Mouse (Mus musculus) yolk sac, embryonic 10.5 days (tissue): ENCODE data around the gene Calcoco1.

Experiments used
- DNase-seq: peaks from one replicate; pipeline ENCODE4 v3.0.0-alpha.2; 2017; ENCODE audit warnings: low spot score

The Calcoco1 gene

DNA sequence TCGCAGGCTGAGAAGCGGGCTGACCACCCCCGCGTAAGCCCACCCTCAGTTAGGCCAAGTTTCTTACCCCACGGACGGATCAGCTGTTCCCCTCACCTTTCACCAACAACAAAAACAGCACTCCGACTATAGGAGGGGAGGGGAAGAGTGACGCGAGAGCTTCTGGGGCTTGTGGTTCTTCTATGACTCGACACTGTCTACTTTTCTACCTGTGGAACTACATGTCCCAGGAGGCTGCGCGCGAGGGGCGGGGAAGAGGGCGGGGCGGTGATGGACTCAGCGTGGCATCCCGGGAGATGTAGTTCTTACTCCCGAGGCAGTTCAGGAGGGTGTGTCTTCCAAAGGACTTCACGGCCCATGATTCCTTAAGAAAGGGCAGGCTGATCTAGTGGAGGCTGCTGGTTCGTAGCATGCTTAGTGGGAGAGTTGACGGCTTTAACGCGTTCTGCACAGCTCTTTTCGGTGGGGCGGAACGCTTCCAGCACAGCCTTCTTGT is at the start of gene Calcoco1:
Gene Calcoco1, minus strand, starts transcription at position 199 of the 496 bp plus-strand sequence.
- peak; percentile 100 for DNase-seq

DNA sequence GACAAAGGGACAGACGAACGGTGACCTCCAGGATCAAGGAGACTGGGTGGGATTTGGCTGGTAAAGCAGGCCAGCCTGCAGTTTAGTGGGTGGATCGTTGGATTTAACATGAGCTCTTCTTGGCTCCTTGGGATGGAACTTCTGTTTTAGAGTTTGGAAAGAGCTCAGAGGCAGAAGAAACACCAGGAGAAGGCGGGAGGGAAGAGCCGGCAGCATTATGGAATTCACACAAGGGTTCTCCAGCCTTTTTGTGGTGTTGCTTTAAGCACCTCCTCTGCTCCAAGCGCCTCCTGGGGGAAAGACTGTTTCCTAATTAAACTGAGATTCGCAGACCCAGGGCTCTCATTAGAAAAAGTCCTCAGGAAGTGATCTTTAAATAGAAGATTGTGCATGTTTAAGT is 48.9 kb upstream of the Calcoco1 start:
- no peak for DNase-seq

DNA sequence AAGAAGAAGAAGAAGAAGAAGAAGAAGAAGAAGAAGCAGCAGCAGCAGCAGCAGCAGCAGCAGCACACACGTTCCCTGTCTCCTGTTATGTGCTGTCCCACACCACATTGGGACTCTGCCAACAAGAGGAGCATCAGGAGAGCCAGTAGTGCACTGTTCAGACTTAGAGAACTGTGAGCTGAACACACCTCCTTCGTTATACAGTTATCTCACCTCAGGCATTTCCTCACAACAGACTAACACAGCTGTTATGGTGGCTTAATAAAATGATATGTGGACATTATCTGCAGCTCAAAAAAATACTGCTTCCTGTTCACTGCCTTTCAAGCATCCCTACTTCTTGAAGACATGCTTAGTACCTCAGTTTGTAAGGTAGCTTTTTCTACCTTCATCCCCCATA is 43.2 kb upstream of the Calcoco1 start:
- DNase-seq, result no peak

DNA sequence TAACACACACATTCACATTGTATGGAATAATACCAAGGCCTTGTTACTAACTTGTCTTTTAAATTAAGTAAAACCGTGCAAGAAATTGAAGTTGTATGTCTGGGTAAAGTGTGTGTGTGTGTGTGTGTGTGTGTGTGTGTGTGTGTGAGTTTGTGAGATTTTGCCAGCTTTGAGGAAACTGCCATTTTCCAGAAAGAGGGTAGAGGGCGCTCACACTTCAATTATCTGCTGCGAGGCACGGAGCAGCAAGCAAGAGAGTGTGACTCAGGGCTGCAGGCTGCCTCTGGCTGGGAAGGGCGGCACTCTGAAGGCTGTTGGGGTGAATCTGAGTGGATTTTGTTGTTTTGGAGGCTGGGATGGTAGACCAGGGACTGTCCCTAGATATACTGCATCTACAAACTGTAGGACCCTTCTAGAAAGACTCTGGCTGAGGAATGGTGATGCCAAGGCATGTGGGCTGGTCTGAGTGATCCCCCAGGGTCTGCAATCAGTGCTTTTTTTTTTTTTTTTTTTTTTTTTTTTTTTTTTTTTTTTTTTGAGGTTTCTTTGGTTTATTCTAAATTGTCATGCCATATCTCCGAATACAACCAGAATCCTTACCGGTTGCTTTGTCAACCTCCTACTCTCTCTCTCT is 39.9 kb upstream of the Calcoco1 start:
- peak; percentile 51 for DNase-seq

DNA sequence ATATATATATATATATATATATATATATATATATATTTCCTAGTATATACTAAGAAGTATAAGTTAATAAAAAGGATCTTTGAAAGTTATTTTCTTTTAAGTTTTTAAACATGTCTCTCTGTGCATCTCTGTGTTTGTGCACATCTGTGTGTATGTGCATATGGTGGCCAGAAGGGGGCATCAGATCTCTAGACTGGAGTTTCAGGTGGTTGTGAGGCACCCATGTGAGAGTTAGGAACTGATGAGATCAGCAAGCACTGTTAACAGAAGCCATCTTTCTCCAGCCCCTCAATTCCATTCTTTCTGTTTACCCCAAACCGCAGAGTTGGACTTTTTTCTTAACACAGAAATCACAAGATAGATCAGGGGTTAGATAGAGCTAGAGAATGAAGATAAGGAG is 35.7 kb upstream of the Calcoco1 start:
- no peak for DNase-seq

DNA sequence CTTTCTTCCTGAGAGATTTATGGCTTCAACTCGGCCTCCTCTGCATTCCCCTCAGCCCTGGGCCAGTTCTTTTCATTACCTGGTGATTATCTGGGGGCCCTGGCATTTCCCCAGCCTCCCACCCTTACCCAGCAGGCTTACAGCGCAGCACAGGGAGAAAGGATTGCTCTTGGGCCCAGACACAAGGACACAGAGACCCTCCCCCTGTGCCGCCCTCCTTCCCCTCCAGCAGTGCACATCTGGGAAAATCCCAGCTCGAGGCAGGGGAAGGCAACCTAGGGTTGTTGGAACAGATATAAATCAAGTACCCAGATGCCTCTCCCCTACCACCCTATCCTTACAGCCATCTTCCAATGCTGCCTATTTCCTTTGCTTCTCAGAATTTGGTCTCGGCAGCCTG is 33.1 kb upstream of the Calcoco1 start:
- no peak for DNase-seq

DNA sequence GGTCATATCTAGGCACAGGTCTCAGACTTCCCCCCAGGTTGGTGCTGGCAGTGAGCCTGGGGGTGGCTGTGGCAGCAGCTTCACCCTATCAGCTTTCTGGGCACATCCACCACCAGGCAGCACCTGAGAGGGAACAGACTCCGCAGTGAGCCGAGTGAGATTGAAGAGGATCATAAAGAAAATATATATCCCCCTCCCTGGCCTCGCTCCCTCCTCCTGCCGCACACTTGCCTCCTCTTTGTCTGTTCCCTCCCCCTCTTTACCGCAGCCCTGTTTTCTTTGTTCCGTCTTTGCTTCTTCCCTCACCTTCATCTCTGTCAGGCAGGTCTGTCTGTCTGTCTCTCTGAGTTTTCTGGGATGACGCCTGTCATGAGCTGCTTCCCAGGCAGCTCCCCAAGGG is 32.4 kb upstream of the Calcoco1 start:
- no peak for DNase-seq

DNA sequence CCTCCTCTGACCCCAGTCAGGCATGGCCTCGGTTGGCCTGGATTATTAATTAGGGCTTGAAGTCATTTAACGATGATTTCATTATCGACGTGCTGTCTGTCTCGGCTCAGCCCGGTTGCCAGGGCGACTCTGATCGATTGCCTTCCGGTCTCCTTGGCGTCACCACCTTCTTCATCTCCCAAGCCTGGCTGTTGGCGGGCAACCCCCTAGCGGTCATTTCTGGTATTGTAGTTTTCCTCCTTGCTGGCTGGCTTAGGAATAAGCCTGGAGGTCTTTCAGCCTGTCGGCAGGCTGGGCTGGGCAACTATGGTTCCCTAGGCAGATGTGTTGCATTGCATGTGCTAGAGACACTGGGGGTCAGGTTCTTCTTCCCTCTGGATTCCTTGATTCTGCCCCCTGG is 31.2 kb upstream of the Calcoco1 start:
- DNase-seq, result peak; percentile 55

DNA sequence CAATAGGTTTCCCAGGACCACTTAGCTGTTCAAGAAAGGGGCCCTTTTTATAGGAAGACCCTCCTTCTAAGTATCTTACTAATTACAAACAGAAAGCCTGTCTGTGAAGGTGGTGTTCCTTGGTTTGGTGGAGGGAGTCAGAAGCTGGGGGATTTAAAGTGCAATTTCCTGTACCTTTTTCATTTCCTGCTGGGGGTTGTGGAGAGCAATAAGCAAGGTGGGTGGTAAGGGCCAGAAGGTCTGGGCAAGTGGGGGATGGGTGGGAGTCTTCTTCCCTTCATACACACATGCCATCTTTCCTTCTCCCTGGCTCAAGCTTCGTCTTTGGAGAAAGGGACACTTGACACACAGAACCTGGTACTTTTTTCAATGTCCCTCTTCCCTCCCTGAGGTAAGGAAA is 30.2 kb upstream of the Calcoco1 start:
- DNase-seq, result no peak

DNA sequence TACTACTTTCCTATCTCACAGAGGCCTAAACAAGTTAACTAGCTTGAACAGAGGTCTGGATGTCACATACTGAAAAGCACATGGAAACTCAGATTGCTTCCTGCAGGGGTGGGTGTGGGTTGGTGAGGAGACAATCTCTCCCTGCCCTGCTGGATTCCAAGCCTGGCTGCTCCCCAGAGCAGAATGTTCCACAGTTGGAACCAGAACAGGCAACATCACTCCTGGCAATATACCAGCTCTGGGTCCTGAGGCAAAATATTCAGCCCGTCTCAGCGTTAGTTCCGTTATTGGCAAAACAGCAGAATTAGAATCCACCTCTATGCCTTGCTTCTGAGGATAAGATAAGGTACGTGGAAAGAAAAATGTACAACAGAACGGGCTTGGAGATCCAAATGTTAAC is 28.3 kb upstream of the Calcoco1 start:
- no peak for DNase-seq

DNA sequence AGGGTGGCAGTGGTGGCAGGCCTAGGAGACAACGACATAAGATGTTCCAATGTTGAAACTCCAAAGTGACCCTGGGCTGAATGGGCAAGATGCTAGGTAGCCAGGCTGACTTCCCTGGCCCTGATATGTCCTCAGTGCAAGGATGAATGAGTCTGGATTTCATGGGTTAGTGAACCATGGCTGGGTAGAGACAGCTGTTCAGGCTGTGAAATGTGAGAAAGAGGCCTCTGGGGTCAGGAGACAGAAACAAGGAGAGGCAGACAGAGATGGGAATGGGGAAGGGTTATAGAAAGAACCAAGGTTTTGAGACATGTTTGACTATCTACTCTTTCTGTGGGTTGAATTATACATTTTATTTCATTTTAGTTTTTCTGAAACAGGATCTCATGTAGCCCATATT is 27.1 kb upstream of the Calcoco1 start:
- no peak for DNase-seq

DNA sequence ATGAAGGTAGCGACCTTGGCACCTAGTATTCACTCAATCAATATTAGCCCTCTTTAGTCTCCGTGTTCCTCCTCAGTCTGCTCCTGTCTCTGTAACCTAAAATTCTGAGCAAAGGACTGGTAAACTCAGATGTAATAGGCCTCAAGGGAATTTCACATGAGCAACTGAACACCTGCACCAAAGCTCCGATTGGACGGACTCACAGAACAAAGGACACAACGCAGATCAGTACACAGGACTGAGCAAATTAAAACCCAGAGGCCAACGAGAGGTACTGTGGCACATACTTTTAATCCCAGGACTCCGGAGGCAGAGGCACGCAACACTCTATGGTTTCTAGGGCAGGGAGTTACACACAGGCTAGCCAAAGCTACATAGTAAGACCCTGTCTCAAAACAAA is 25.9 kb upstream of the Calcoco1 start:
- DNase-seq, result no peak

DNA sequence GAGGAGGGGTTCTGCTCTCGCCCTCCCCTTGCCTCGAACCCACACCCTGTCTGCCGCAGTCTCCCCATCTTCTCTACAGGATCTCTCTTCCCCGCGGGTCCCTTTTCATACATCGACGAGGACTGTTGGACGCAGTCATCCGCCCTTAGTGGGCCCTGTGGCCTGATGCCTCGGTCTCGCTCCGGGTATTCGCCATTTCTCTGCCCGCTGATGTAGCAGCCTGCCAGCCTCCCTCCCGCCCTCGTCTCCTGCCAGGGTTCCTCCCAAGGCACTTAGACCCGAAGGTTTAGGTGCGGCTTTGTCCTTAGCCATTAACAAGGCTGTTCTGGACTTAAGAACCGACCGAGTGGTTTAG is 25.3 kb upstream of the Calcoco1 start:
- no peak for DNase-seq

DNA sequence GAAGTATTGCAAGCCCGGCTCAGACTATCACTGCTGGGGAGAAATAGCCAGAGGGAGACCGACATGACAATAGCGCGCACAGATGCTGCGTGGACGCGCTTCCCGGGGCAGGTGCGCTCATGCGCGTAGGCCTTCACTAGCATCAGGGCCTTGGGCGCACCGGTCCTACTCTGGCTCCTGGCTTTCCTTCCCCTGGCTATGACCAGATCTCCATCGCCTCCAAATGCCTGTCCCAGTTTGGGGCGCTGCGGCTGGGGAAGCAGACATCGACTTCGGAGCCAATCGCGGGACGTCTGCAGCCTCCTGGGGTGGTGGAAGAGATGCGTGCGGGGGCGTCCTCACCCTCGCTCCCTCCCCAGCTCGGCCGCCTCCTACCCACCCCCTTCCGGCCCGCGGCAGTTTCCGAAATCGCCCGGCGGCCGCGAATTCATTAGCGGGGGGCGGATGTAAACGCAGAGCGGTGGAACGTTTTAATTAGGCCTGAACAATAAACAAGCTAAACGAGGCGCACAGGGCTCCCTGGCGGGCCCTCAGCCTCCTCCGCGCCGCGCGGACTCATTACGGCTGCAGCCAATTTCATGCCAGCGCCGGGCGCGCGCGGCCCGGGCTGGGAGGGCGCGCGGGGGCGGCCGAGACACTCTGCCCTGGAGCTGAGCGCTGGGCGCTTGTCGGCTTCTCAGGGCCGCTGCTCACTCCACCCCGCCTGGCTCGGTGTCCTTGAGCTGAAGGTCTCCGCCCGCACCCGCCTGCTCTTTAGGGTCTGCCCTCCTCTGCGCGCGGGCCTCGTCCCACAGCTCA is 24.7 kb upstream of the Calcoco1 start:
- no peak for DNase-seq

DNA sequence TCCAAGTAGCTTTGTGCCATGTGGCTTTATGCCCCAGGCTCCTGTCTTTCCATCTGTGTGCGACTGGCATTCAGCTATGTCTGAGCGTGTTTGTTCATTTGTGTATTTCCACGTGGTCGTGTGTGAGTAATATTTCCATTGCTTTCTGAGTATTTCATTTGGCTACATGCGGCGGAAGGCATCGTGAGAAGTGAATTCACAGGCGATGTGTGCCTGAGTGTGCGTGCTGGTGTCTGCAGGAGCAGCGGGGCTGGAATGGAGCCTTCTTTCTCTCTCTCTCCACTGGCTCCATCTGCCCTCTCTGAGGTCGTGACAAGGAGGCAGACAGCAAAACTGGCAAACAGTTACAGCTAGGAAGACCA is 24.1 kb upstream of the Calcoco1 start:
- DNase-seq, result no peak

DNA sequence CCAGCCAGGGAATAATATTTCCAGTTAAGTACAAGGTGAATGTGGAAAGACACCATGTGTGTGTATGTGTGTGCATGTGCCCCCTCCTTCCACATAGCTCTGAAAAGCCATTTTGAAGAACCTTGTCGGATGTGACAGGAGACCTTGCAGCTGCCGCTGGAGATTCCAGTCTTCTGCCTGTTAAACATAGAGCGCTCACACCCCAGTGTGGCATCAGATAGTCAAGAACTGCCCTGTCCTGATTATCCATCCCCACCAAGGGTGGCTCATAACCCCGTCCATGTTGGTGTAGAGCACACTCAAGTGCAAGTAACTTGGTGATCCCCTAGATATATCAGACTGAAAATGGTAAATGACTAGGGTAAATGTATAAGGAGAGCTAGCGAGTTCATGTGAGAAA is 23.4 kb upstream of the Calcoco1 start:
- DNase-seq, result no peak

DNA sequence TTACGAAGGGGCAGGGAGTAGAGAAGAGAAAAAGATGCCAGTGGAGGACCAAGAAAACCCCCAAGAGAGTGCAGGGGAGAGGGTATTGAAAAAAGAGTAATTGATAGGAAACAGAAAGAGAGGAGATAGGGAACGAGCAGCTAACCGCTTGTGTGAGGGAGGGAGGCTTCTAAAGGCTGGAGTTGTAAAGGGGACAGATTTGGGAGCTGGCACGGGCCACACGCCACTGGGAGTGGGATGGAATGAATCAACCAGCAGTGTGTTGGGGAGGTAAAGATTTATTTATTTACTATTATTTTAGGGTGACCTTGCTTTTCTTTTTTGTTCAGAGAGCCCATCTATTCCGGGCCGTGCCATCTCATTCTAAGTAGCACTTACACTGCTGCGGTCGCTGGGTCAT is 22.9 kb upstream of the Calcoco1 start:
- no peak for DNase-seq

DNA sequence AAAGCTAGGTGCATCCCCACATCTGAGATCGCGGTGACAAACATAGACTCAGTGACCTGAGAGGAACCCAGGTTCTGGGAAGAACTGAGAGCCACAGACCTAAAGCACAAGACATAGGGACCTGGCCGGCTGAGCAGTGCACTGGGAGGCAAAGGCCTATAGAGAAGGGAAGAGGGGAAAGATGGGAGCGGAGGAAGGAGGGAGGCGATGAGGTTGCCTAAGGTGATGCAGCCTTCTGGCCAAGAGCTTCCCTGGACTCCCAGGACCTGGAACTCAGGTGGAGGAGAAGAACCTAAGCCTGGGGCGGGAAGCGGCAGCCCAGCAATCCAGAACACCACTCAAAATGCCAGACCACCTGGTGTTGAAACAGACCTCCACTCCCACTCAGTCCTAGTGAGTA is 22.4 kb upstream of the Calcoco1 start:
- DNase-seq, result no peak

DNA sequence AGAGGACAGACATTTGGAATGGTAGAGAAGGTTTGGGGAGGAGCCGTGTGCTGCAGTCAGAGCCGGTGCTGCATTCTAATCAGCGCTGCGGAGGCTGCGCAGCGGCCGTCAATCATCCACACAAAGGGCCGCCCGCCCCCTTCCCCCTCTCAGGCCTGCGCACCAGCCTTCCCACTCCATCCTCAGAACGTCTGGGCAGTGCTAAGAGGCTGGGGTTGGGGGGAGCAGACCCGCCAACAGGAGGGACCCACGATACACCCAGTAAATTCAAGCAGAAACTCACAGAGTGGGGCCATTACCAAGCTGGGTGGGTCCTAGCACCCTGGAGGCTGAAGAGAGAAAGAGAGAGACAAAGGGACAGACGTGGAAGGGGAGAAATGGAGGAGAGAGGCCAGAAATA is 22.0 kb upstream of the Calcoco1 start:
- DNase-seq, result no peak

DNA sequence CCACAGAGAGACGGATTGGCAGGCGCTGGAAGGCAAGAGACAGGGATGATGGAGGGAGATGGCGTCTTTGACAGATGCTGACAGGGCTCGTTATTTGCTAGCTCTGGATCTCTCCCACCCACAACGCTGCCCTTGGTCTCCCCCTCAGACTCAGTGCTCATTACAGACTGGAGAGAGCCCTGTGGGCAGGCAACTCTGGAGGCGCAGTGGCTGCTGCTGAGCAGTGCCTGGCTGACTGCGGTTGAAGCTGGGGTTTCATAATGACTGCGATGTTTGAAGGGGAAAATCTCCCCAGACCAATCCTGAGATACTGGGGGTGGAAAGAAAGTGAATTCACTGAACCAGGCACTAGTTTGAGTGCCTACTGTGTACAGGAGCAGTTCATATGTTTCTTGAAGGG is 21.2 kb upstream of the Calcoco1 start:
- no peak for DNase-seq

DNA sequence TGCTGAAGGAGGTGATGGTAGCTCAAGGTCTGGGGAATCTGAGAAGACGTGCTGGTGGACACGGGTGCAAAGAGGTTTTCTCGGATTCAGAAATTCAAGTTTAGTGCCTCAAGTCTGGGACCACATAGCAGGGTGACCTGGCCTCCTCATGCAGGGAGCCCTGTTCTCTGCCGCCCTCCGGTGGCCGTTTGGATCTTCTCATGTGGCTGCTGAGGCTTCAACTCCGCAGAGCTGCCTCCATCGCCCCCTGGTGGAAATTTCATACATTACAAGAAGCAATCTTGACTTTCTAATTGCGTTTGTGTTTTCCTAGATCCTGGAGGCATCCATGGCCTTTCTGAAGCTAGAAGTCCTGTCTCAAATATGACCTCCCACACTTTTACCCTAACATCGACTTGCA is 20.6 kb upstream of the Calcoco1 start:
- DNase-seq, result peak; percentile 80

DNA sequence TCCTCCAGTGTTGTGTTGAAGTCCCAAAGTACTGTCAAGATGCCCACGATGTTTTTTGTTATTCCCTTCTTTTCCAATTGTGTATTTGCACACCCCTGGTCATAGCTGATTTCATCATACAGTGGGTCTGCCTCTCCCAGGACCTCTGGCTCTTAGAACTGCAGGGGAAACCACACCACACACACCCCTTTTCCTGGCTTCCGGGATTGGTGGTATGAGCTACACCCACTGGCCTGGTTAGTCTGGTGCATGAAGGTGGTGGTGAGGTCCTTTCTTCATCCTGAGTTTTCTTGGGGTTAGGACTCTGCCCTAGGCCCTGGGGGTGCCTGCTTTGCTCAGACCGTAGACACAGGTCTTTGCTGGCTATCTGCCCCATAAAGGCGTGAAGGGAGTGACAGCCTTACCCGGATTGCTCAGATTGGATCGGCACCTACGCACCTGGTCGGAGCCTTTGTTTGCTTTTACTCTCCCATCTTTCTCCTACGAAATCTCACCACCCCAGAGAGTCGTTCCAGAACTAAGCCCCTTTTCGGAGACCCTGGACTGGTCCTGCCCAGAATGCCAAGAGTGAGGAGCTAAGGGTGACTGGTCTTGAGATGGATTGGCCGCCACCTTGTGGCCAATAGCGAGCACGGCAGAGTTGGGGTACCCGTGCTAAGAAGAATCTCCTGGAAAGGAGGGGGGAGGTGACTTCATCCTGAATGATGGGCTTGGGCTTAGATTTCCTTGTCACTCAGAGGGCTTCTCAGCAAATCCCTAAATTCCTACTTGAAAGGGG is 17.7 kb upstream of the Calcoco1 start:
- DNase-seq, result no peak

DNA sequence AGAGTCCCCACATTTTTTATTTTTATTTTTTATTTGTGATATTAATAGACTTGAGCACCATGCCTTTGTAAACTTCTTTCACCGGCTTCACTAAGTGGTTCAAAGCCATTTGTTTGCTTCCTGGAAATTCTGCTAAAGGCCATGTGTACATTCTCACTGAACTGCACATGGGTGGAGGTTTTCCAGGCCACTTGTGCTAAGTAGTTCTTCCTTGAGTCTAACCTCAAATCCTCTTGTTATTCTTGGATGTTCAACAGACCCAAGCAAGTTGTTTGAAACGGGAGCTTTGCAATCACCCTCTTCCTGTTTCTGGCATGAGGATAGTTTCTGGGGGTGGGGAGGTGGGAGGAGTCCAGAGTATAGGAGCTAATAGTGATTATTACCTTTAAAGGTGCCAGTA is 16.5 kb upstream of the Calcoco1 start:
- no peak for DNase-seq
